Mouse (Mus musculus): ENCODE data around the gene Tmsb10. TPM values are rescaled to one million over a fixed set of nuclear protein-coding genes. Genes with fewer than 3 reads are reported as not detected.
A peak's percentile ranks its signal among the peaks of the same experiment; 100 is the strongest.

The Tmsb10 gene
- total and polyA plus RNA-seq, 3 experiments, result 18.0 to 249 (median 169) TPM

- peak; percentile 16 for DNase-seq
Measured at GRCm38 (mm10) chr6:72956199-72957092, 2.1 kb downstream of the Tmsb10 start.

GRCm38 (mm10) chr6:72955517-72956198 lies 2.9 kb downstream of the Tmsb10 start:
- DNase-seq, result no peak

- no peak for DNase-seq
Measured at GRCm38 (mm10) chr6:72954786-72955185, 3.8 kb downstream of the Tmsb10 start.

GRCm38 (mm10) chr6:72952967-72953366 lies 5.6 kb downstream of the Tmsb10 start:
- DNase-seq, result no peak

- DNase-seq, result no peak
Measured at GRCm38 (mm10) chr6:72952221-72952620, 6.3 kb downstream of the Tmsb10 start.

GRCm38 (mm10) chr6:72949161-72949756 lies 9.3 kb downstream of the Tmsb10 start:
- no peak for DNase-seq

GRCm38 (mm10) chr6:72948392-72948791 lies 10.2 kb downstream of the Tmsb10 start:
- DNase-seq, result no peak

- no peak for DNase-seq
Measured at GRCm38 (mm10) chr6:72947960-72948359, 10.6 kb downstream of the Tmsb10 start.

GRCm38 (mm10) chr6:72940493-72940892 lies 18.1 kb downstream of the Tmsb10 start:
- DNase-seq, result peak; percentile 62

- DNase-seq, result no peak
Measured at GRCm38 (mm10) chr6:72937859-72938258, 20.7 kb downstream of the Tmsb10 start.

GRCm38 (mm10) chr6:72937430-72937829 lies 21.1 kb downstream of the Tmsb10 start:
- no peak for DNase-seq

- DNase-seq, result no peak
Measured at GRCm38 (mm10) chr6:72932955-72933354, 25.6 kb downstream of the Tmsb10 start.

- DNase-seq, result no peak
Measured at GRCm38 (mm10) chr6:72931533-72931932, 27.0 kb downstream of the Tmsb10 start.

- peak; percentile 5 for DNase-seq
Measured at GRCm38 (mm10) chr6:72929795-72930398, 28.7 kb downstream of the Tmsb10 start.

- peak; percentile 81 for DNase-seq
Measured at GRCm38 (mm10) chr6:72926755-72927482, 31.6 kb downstream of the Tmsb10 start.

GRCm38 (mm10) chr6:72926031-72926430 lies 32.5 kb downstream of the Tmsb10 start:
- no peak for DNase-seq

GRCm38 (mm10) chr6:72923381-72923780 lies 35.2 kb downstream of the Tmsb10 start:
- no peak for DNase-seq

GRCm38 (mm10) chr6:72921081-72921480 lies 37.5 kb downstream of the Tmsb10 start:
- no peak for DNase-seq

- DNase-seq, result no peak
Measured at GRCm38 (mm10) chr6:72918510-72919033, 40.0 kb downstream of the Tmsb10 start.

- no peak for DNase-seq
Measured at GRCm38 (mm10) chr6:72916330-72916729, 42.2 kb downstream of the Tmsb10 start.

- no peak for DNase-seq
Measured at GRCm38 (mm10) chr6:72914087-72914749, 44.3 kb downstream of the Tmsb10 start.

All from adrenal gland, adult 2 months (tissue).